Mouse (Mus musculus) erythroblast, embryonic 14.5 days (primary cell): ENCODE data around the gene Spocd1.

Experiments used
- GATA1 ChIP-seq: IDR thresholded peaks from 2 replicates; pipeline ENCODE4 v1.6.1; 2012; ENCODE audit warnings: low read length, inconsistent platforms, mixed read lengths
- TAL1 ChIP-seq: IDR thresholded peaks from 3 replicates; pipeline ENCODE4 v1.6.1; 2012; ENCODE audit warnings: low read length, inconsistent platforms, mixed read lengths

- TF ChIP-seq GATA1 (no peak), TAL1 (no peak)
These were observed 12.9 kb upstream of the Spocd1 start for GRCm38 (mm10) chr4:129916159-129916558.
